Mouse (Mus musculus) left cerebral cortex, adult 8-10 months (tissue): ENCODE data around the gene Gm10135. TPM values are rescaled to one million over a fixed set of nuclear protein-coding genes. Genes with fewer than 3 reads are reported as not detected.
"Not testable (repeated sequence)": the region's sequence is repeated elsewhere in the genome, so short reads cannot be mapped to it uniquely, and the experiment has no call there.

ENCODE experiments used
- DNase-seq, 2 experiments: peaks; one replicate each; pipeline ENCODE4 v3.0.0; 2022; ENCODE audit warnings: low spot score in 2 of 2
- total RNA-seq, 4 experiments: library from RNA; stranded (reverse); gene quantifications; 2 replicates each; pipeline ENCODE4 v1.2.4; 2022

Gene Gm10135
- not detected for total RNA-seq

DNA sequence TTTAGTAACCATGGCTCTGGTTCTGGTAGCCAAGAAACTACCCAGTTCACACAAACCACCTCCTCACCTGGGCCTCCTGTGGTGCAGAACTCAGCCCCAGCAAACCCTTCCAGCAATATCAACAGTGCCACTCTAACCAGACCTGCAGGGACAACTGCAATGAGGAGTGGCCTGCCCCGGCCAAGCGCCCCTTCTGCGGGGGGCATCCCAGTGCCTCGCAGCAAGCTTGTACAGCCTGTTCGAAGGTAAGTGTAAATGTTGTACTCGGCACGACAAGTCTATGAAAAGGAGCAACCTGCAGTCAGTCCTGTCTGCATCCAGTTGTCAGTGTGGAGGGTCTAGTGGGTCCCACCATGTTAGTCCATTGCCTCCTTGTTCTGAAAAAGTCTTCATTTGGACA, at the start of gene Gm10135:
Gene Gm10135, minus strand, starts transcription at position 101 of the 400 bp plus-strand sequence.
- DNase-seq = no peak

DNA sequence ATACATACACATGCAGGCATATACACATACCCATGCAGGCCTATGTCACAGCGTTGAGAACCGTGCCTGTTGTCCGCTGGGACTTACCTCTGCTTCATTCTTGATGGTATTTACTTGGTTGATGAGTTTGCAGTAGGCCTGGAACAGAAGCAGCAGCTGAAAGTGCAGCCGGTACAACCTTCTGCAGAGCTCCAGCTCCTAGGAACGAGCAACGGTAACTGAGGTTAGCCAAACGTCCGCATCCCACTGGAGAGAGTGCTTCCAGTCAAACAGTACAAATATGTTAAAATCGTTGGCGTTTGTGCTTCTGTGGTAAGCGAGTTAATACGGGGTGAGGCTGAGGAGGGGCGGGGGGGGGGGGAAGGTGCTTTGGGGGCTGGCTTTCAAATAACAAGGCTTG, 49.3 kb upstream of the Gm10135 start:
- no peak for DNase-seq

DNA sequence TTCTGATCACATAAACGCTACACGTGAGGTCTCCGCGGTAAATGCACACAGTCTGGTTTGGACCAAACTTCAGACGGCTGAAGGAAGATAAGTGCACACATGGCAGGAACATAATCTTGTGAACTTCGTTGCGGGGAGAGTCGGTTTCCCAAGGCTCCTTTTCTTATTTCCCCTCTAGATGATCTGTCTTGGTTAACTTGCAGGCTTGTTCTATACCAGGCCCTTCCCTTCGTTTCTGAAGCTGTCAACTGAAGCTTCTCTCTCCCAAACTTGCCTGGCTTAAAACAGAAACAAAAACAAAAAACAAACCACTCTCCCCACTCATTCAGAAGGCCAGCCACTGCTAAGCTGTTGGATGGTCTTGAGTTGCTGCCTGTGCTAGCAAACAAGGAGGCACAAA, 40.2 kb upstream of the Gm10135 start:
- DNase-seq = no peak

DNA sequence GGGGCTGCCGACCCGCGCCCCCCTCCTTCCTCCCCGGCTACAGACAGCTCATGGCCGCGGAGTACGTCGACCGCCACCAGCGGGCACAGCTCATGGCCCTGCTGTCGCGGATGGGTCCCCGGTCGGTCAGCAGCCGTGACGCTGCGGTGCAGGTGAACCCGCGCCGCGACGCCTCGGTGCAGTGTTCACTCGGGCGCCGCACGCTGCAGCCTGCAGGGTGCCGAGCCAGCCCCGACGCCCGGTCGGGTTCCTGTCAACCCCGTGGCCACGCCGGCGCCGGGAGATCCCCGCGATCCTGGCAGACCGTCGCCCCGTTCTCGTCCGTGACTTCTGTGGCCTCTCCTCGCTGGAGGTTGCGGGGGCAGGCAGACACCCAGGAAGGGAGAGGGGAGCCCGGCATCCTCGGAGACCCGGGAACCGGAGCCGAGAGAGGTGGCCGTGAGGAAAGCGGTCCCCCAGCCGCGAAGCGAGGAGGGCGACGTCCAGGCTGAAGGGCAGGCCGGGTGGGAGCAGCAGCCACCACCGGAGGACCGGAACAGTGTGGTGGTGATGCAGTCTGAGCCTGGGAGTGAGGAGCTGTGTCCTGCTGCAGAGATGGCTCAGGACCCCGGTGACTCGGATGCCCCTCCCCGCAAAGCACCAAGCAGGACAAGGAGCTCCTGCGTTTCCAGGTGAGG, 39.2 kb upstream of the Gm10135 start:
- DNase-seq = not testable (repeated sequence)

GRCm38 (mm10) chr5:73012884-73013610, 38.5 kb upstream of the Gm10135 start:
- DNase-seq = not testable (repeated sequence)

GRCm38 (mm10) chr5:73011806-73012205, 37.3 kb upstream of the Gm10135 start:
- DNase-seq = not testable (repeated sequence)

DNA sequence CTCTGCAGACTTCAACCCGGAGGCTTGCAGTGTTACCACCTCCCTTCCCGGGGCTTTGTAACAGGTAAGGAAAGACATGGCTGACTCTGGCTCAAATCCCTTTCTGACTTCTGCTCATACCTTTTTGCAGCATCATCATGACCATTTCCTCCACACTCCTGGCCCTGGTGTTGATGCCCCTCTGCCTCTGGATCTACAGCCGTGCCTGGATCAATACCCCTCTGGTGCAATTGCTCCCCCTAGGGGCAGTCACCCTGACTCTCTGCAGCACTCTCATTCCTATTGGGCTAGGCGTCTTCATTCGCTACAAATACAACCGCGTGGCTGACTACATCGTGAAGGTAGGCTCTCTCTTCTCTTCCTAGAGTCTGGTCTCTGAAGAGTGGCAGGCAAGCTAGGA, 33.7 kb upstream of the Gm10135 start:
- not testable (repeated sequence) for DNase-seq

DNA sequence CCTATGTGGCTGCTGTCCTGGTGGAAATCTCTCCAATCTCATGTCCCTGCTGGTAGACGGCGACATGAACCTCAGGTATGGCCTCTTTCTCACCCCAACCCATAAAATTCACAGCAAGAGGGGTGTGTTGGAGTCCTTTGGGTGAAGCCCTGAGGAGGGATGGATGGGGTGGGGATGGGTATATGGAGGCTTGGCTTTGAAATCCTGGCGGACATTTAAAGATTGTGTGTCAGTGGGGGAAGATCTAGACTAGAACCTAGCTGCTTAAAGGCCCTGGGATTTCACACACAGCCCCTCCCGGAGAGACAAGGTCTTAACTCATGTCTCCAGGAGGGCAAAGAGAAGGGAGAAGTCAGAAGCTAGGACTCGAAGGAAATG, 33.1 kb upstream of the Gm10135 start:
- DNase-seq = no peak

GRCm38 (mm10) chr5:73006784-73007581, 32.5 kb upstream of the Gm10135 start, which contains the start of gene Slc10a4:
TSS of gene Slc10a4 (plus strand) at chr5:73006883.
- DNase-seq = no peak

DNA sequence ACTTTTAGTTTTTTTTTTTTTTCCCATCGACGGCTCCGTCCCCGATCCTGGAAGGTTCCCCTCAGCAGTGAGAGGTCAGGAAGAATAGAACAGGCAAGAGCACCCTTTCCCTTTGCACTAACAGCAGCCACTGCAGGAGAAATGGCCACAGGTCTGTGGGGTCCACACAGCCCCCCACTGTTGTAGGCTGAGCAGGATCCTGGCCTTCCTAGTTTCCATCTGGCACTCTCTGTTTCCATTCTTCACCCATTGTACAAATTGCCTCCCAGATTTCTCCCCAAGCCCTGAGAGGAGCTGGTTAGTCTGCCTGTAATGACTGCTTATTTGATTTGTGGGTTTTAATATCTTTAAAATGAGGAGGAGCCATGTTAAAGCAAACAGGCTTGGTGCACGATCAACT, 29.5 kb upstream of the Gm10135 start:
- DNase-seq = no peak

- not testable (repeated sequence) for DNase-seq
Observed at GRCm38 (mm10) chr5:72998546-72998945, 24.0 kb upstream of the Gm10135 start.

- no peak for DNase-seq
Observed at GRCm38 (mm10) chr5:72995379-72995778, 20.9 kb upstream of the Gm10135 start.

DNA sequence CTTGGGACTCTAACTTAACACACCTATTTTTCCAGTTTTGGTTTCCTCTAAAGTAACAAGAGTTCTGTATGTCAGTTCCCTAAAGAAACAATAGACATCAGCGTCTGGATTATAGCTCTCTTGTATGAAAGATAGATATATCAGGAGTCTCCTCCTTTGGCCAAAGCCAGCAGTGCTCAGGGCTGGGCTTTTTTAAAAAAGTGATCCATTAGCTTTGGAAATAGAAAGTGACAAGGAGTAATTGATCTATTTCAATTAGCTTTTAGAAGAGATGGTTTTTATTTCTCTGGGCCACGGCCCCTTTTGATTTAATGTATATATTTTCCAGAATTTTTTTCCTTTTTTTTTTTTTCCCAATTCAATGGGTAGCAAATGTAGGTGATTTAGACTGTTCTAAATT, 20.4 kb upstream of the Gm10135 start:
- no peak for DNase-seq

- no peak for DNase-seq
Observed at GRCm38 (mm10) chr5:72994424-72994823, 19.9 kb upstream of the Gm10135 start.

DNA sequence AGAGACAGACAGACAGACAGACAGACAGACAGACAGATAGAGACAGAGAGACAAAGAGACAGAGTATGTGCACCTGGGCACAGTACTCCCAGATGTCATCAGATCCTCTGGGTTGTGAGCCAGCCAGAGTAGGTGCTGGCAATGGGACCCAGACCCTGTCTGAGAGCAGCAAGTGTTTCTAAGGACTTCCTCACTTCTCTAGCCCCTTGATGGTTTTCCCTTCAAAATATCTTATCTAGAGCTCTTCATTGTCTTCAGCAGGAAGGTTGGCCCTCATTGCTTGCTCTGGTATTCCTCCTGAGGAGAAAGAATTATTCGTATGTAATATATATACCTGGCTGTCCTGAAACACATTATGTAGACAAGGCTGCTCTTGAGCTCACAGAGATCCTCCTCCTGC, 18.0 kb upstream of the Gm10135 start:
- no peak for DNase-seq

DNA sequence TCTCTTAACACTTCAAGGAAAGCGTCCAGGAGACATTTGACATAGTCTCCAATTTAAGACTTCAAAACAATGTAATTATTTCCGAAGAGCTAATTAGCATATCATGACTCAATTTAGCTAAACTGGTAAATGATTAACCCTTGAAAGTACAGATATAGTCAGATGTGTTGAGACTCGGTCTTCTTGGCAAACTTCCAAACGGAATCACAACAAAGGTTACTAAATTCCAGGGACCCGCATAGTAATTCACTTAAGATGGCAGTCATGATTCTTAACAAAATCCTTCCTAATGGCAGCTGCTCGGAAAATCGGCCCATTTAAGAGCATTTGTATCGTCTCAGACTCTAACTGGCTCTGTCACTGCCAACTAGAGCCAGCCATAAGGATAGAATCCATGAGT, 15.3 kb upstream of the Gm10135 start:
- DNase-seq = no peak

GRCm38 (mm10) chr5:72987786-72988185, 13.3 kb upstream of the Gm10135 start:
- no peak for DNase-seq

- DNase-seq = no peak
Observed at GRCm38 (mm10) chr5:72984091-72984490, 9.6 kb upstream of the Gm10135 start.

- DNase-seq = no peak
Observed at GRCm38 (mm10) chr5:72976539-72976938, 2.0 kb upstream of the Gm10135 start.

GRCm38 (mm10) chr5:72975996-72976395, 1.5 kb upstream of the Gm10135 start:
- DNase-seq = no peak

DNA sequence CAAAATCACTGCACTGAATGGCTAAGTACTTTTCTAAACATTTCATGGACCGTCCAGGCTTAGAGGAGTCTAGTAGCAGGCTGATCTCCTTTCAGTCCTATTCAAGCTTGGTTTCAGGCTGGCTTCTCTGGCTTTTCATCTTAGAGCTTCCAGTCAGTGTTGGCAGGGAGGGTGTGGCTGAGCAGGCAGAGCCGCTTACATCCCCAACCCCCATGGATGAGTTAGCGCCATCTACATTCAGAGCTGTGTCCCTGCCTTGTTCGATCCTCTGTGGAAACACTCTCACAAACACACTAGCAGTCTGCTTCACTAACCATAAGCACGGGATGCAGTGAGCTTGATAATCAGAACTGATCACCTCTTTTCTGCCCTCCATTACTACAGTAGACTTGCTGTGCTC, 1.6 kb downstream of the Gm10135 start:
- no peak for DNase-seq

GRCm38 (mm10) chr5:72972435-72972834, 2.1 kb downstream of the Gm10135 start:
- DNase-seq = no peak
